Mouse (Mus musculus) liver, embryonic 13.5 days (tissue): ENCODE data around the gene Khsrp. TPM values are rescaled to one million over a fixed set of nuclear protein-coding genes. Genes with fewer than 3 reads are reported as not detected.
A peak's percentile ranks its signal among the peaks of the same experiment; 100 is the strongest.
"Not testable (repeated sequence)": the region's sequence is repeated elsewhere in the genome, so short reads cannot be mapped to it uniquely, and the experiment has no call there.

Experiments used
- ATAC-seq: fragments of 200-750 bp; cut with Nextera tagmentation; 2 replicates; pipeline ENCODE4 v1.8.0; 2017; ENCODE audit warnings: low read depth, mild to moderate bottlenecking, moderate number of reproducible peaks, moderate library complexity
- DNase-seq: peaks from one replicate; pipeline ENCODE4 v3.0.0; 2022
- H3K27ac ChIP-seq: fragments of 300-500 bp; sonication (generic); 2 replicates; pipeline ENCODE4 v1.5.1; 2015; ENCODE audit warnings: moderate library complexity, mild to moderate bottlenecking, inconsistent platforms
- H3K27me3 ChIP-seq: fragments of 300-500 bp; sonication (generic); 2 replicates; pipeline ENCODE4 v1.6.1; 2015; ENCODE audit warnings: mild to moderate bottlenecking, inconsistent platforms
- H3K36me3 ChIP-seq: fragments of 300-500 bp; sonication (generic); 2 replicates; pipeline ENCODE4 v1.6.1; 2015; ENCODE audit warnings: mild to moderate bottlenecking, inconsistent platforms
- H3K4me1 ChIP-seq: fragments of 300-500 bp; sonication (generic); replicated peaks from 2 replicates; pipeline ENCODE4 v1.6.1; 2015; ENCODE audit warnings: inconsistent platforms
- H3K4me2 ChIP-seq: fragments of 300-500 bp; sonication (generic); 2 replicates; pipeline ENCODE4 v1.6.1; 2015; ENCODE audit warnings: inconsistent platforms, mild to moderate bottlenecking, moderate library complexity
- H3K4me3 ChIP-seq: fragments of 300-500 bp; sonication (generic); replicated peaks from 2 replicates; pipeline ENCODE4 v1.5.1; 2015; ENCODE audit warnings: mild to moderate bottlenecking, inconsistent platforms
- H3K9ac ChIP-seq: fragments of 300-500 bp; sonication (generic); 2 replicates; pipeline ENCODE4 v1.6.1; 2015; ENCODE audit warnings: mild to moderate bottlenecking, inconsistent platforms
- H3K9me3 ChIP-seq: fragments of 300-500 bp; sonication (generic); replicated peaks from 2 replicates; pipeline ENCODE4 v1.6.1; 2016; ENCODE audit warnings: inconsistent platforms
- WGBS: fragments of 180-500 bp; shearing (Covaris S2); methylation state at CpG from one replicate; pipeline ENCODE4 v1.1.7; 2015; ENCODE audit not compliant: insufficient replicate concordance; 5-methylcytosine and 5-hydroxymethylcytosine counted together
- polyA plus RNA-seq: library from polyadenylated mRNA; unstranded; fragments of >200 nt; fragmentation: Nextera tagmentation; extraction: Ambion mirVana; gene quantifications from 2 replicates; pipeline ENCODE4 v1.2.1, GENCODE M21; 2015

Khsrp gene
- polyA plus RNA-seq, 1 experiment from 2014 or later = 27.8 TPM

DNA sequence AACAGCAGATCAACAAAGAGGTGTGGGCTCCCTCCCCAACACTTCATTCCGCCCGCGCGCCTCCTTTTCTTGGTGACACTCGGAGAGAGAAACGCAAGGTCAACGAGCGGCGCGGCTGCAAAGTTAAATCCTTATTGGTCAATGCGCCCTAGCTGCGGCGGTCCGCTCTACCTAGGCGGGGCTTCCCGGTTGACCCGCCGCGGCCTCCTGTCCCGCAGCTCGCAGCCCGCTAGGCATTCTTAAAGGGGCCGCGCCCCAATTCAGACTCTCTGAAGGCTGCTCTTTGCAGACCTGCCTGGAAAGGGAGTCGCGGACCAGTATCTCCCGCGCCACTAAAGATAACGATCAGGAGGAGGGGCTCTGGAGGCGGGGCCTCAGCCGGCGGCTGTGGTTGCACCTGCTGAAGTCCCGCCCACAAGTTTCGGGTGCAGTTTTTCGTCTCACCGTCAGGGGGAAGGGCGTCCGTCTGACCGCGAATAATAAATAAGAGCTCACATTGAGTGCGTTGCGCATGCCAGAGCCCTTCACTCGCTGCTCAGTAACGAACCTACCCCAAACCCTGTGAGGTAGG lies 29.0 kb upstream of the Khsrp start:
- ATAC-seq (peak; percentile 79), DNase-seq (peak; percentile 89)
- peak overlapping the region; percentile 69 for H3K4me3 ChIP-seq
- peak overlapping the region; percentile 84 for H3K4me2 ChIP-seq
- peaks cover 41% of the 10 kb centered on the region for H3K4me1 ChIP-seq
- H3K9me3 ChIP-seq = no peaks in the 10 kb centered on the region
- under 1% methylated on average over 44 of the region's 44 CpGs for WGBS
- peaks cover 1% of the 10 kb centered on the region; the same call in 1 of the 2 replicates for H3K36me3 ChIP-seq
- peaks cover 78% of the 10 kb centered on the region for H3K27me3 ChIP-seq
- H3K9ac ChIP-seq = peak overlapping the region; percentile 73
- peak overlapping the region; percentile 58 for H3K27ac ChIP-seq

DNA sequence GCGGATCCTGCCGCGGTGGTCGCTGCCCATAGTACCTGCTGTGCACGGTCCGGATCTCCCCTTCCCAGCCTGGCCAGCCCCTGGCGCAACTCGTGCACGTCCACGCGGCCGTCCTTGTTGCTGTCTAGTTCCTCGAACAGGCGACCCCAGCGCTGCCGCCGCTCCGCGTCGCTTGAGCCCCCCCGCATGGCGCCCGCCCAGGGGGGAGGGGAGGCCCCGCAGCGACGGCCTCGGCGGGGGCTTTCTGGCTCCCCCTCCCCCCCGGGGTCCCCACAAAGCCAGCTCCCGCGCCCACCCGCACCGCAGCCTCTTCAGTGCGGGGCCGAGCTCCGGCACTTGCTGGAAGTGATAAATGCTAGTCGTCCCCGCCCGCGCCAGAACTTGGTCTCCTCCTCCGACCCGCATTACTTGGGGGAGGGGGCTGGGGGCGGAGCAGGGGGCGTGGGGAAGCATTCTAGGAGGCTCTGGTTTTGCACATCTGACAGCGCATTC lies 28.2 kb upstream of the Khsrp start, which contains the start of gene Slc25a23:
TSS of gene Slc25a23 (minus strand) at position 378 of the 492 bp plus-strand sequence.
- Histone ChIP-seq H3K4me3 (peak within 1 kb of the TSS; percentile 69), H3K4me2 (peak within 1 kb of the TSS; percentile 84), H3K9ac (peak within 1 kb of the TSS; percentile 73), H3K4me1 (peaks cover 41% of the 10 kb centered on the region), H3K27ac (peak within 1 kb of the TSS; percentile 58), H3K9me3 (no peaks in the 10 kb centered on the region), H3K27me3 (peaks cover 70% of the 10 kb centered on the region), H3K36me3 (peaks cover 5% of the 10 kb centered on the region; the same call in 1 of the 2 replicates)
- ATAC-seq (peak; percentile 6; the same call in 1 of the 2 replicates), DNase-seq (no peak)
- under 1% methylated on average over 40 of the region's 45 CpGs for WGBS

DNA sequence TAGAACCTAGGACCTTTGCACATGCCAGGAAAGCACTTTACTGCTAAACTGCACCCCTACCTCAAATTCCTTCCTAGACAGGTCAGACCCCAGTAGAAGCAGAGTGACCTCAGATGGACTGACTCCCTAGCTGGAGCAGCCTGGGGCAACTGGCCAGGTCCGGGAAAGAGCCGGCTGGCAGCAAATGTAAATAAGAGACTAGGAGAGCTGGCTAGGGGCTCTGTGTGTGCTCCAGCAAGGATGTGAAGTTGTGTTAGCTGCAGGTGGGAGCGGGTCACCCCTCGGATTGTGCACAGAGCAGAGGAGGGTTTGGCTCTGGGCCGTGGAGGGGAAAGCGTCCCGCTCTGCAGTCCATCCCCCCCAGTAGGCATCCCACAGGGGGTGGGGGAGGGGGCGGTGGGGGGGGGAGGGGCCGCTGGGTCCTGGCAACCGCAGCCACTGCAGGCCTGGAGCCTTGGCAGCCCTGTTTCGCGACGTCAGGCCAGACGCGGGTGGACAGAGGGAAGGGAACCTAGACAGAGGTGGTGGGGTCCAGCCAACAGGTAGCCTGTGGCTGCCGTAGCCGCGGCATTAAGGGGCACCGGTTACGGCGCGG lies 27.7 kb upstream of the Khsrp start, which contains the start of gene Crb3:
TSS of gene Crb3 (plus strand) at position 215 of the 595 bp plus-strand sequence.
- ATAC-seq (no peak; the same call in 1 of the 2 replicates), DNase-seq (no peak)
- H3K27me3 ChIP-seq = peaks cover 65% of the 10 kb centered on the region
- no peaks in the 10 kb centered on the region for H3K9me3 ChIP-seq
- H3K4me2 ChIP-seq = peak within 1 kb of the TSS; percentile 84
- H3K4me1 ChIP-seq = peaks cover 41% of the 10 kb centered on the region
- H3K4me3 ChIP-seq = peak within 1 kb of the TSS; percentile 69
- WGBS = 6% methylated on average over 19 of the region's 22 CpGs
- H3K27ac ChIP-seq = peak within 1 kb of the TSS; percentile 58
- H3K9ac ChIP-seq = peak within 1 kb of the TSS; percentile 73
- peaks cover 5% of the 10 kb centered on the region; the same call in 1 of the 2 replicates for H3K36me3 ChIP-seq

DNA sequence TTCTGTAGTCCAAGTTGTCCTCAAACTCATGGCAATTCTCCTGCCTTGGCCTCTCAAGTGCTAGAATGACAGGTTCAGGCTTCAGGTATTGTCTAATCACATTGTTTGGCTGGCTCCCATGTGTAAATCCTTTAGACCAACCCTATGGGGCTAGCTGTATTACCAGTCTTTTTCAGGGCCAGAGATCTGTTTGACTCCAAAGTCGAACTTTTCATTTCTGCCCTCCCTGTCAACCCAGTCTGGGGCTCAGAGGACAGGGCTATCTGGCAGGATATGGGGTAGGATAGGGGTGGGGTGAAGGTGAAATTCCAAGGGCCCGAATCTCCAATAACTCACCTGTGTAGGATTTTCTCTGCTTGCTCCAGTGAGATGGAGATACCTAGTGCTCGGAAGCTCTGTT lies 24.9 kb upstream of the Khsrp start:
- H3K9ac ChIP-seq = no peak overlapping the region
- DNase-seq (no peak), ATAC-seq (no peak)
- peaks cover 15% of the 10 kb centered on the region; the same call in 1 of the 2 replicates for H3K36me3 ChIP-seq
- peak overlapping the region; percentile 47 for H3K27ac ChIP-seq
- H3K4me3 ChIP-seq = no peak overlapping the region
- no peaks in the 10 kb centered on the region for H3K9me3 ChIP-seq
- no peak overlapping the region for H3K4me2 ChIP-seq
- peaks cover 29% of the 10 kb centered on the region for H3K4me1 ChIP-seq
- WGBS = 63% methylated on average over 3 of the region's 3 CpGs
- H3K27me3 ChIP-seq = peaks cover 39% of the 10 kb centered on the region

DNA sequence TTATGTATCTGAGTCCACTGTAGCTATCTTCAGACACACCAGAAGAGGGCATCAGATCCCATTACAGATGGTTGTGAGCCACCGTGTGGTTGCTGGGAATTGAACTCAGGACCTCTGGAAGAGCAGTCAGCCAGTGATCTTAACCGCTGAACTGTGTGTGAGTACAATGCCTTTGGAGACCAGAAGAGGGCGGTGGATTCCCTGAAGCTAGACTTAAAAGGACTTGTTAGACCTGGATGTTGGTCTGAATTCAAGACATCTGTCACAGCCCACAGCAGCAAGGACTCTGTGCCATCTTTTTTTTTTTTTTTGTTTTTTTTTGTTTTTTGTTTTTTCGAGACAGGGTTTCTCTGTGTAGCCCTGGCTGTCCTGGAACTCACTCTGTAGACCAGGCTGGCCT lies 20.4 kb upstream of the Khsrp start:
- H3K27ac ChIP-seq, H3K4me3 ChIP-seq, H3K27me3 ChIP-seq, H3K4me2 ChIP-seq, H3K9ac ChIP-seq, ATAC-seq, DNase-seq, H3K4me1 ChIP-seq, H3K9me3 ChIP-seq: not testable (repeated sequence)
- H3K36me3 ChIP-seq = peaks cover 15% of the 10 kb centered on the region; the same call in 1 of the 2 replicates
- WGBS = 48% methylated on average over 4 of the region's 4 CpGs

DNA sequence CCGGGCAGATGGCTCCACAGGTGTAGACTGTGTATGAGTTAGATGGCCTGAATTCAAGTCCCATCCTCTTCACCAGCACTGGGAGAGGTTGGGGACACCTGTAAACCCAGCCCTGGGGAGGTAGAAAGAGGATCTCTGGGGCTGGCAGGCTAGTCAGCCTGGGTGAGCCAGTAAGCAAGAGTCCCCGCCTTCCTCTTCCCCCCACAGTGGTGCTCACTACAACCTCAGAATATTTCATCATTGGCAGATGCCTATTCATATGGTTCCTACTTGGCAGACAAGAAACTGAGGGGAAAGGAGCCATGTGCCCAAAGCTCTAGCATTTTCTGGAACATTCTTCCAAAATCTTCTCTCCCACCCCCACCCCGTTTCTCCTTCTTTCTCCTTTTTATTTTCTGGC lies 17.5 kb upstream of the Khsrp start:
- no peak overlapping the region for H3K4me2 ChIP-seq
- no peak for DNase-seq
- no peak overlapping the region for H3K4me3 ChIP-seq
- no peak overlapping the region for H3K27ac ChIP-seq
- 68% methylated on average over 3 of the region's 3 CpGs for WGBS
- no peaks in the 10 kb centered on the region for H3K27me3 ChIP-seq
- no peaks in the 10 kb centered on the region for H3K9me3 ChIP-seq
- H3K36me3 ChIP-seq = peaks cover 10% of the 10 kb centered on the region; the same call in 1 of the 2 replicates
- H3K9ac ChIP-seq = no peak overlapping the region
- no peak for ATAC-seq
- H3K4me1 ChIP-seq = no peaks in the 10 kb centered on the region

DNA sequence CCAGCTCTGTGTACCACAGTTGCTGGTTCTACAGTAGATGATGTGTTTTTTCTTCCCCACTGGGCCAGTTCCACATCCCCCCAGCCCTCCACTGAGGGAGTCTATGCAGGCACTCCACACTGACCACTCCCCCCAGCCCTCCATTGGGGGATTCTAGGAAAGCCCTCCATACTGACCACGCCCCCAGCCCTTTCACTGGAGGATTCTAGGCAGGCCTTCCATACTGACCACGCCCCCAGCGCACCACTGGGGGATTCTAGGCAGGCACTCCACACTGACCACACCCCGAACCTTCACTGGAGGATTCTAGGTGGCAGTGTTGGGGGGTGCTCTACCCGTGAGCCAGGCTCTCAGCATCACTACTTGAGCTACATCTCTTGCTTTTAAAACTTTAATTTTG lies 16.1 kb upstream of the Khsrp start:
- Histone ChIP-seq H3K4me3 (no peak overlapping the region), H3K4me2 (no peak overlapping the region), H3K9me3 (no peaks in the 10 kb centered on the region), H3K9ac (no peak overlapping the region), H3K36me3 (peaks cover 4% of the 10 kb centered on the region; the same call in 1 of the 2 replicates), H3K27ac (no peak overlapping the region), H3K27me3 (no peaks in the 10 kb centered on the region), H3K4me1 (no peaks in the 10 kb centered on the region)
- 43% methylated on average over 5 of the region's 5 CpGs for WGBS
- ATAC-seq (peak; percentile 56), DNase-seq (no peak)

DNA sequence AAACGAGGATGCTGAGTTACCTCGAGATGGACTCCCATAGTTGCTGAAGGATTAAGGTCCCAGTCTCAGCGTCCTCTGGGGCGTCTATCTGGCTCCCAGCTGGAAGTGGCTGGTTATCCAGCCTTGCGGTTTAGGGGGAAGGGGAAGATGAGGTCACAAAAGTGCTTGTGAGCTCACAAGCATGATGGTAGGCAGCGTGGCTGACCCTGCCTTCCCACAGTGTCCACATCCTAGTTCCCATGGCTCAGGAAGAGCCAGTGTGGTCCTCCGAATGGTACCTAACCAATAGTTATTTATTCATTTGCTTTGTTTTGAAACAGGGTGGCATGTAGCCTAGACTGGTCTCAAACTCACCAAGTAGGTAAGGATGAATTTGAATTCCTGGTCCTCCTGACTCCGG lies 10.2 kb upstream of the Khsrp start, which contains the start of gene Slc25a41:
TSS of gene Slc25a41 (minus strand) at position 101 of the 400 bp plus-strand sequence.
- no peak within 1 kb of the TSS for H3K27ac ChIP-seq
- 0 out of 2 replicates have a peak, but pooled peaks cover 4% of the 10 kb centered on the region for H3K4me1 ChIP-seq
- DNase-seq (no peak), ATAC-seq (no peak)
- H3K4me3 ChIP-seq = no peak within 1 kb of the TSS
- 56% methylated on average over 8 of the region's 8 CpGs for WGBS
- H3K9ac ChIP-seq = no peak within 1 kb of the TSS
- no peaks in the 10 kb centered on the region for H3K9me3 ChIP-seq
- H3K4me2 ChIP-seq = no peak within 1 kb of the TSS
- H3K36me3 ChIP-seq = no peaks in the 10 kb centered on the region
- peaks cover 20% of the 10 kb centered on the region for H3K27me3 ChIP-seq

DNA sequence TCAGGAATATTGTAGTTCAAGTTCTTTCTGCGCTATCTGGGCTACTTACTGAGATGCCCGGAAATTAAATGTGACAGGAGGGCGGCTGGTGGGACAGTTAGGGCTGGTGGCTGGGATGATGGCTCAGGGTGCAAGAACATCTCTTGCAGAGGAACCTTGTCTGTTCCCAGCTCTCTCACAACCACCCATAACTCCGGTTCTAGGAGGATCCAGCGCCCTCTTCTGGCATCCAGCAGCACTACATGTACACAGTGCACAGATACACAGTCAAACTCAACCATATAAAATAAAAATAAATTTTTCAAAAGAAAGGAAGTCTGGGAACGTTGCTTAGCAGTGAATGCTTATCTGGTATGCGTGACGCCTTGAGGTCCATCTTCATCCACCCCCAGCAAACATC lies 7.7 kb upstream of the Khsrp start:
- Histone ChIP-seq H3K9ac (no peak overlapping the region), H3K4me1 (0 out of 2 replicates have a peak, but pooled peaks cover 4% of the 10 kb centered on the region), H3K9me3 (no peaks in the 10 kb centered on the region), H3K4me3 (no peak overlapping the region), H3K4me2 (no peak overlapping the region), H3K27me3 (peaks cover 23% of the 10 kb centered on the region), H3K27ac (no peak overlapping the region), H3K36me3 (no peaks in the 10 kb centered on the region)
- 24% methylated on average over 8 of the region's 8 CpGs for WGBS
- no peak for ATAC-seq
- no peak for DNase-seq

DNA sequence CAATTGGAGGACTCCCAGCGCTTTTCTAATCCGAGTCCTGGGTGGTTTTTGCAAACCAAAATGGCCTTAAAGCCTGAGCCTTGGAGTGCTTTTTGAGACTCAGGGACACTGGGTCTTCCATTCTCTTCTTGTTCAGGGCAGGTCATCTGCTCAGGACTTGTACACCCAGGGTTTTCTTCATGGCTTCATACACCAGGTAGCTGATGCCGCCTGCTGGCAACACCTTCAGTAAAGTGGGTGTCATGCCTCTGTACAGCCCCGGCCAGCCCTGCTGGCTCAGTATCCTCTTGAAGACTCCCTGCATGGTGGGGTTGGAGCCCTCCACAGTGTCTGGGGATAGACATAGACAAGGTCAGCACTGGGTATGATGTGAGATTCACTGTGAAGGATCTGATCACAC lies 1.5 kb upstream of the Khsrp start:
- peak overlapping the region; percentile 65 for H3K4me3 ChIP-seq

DNA sequence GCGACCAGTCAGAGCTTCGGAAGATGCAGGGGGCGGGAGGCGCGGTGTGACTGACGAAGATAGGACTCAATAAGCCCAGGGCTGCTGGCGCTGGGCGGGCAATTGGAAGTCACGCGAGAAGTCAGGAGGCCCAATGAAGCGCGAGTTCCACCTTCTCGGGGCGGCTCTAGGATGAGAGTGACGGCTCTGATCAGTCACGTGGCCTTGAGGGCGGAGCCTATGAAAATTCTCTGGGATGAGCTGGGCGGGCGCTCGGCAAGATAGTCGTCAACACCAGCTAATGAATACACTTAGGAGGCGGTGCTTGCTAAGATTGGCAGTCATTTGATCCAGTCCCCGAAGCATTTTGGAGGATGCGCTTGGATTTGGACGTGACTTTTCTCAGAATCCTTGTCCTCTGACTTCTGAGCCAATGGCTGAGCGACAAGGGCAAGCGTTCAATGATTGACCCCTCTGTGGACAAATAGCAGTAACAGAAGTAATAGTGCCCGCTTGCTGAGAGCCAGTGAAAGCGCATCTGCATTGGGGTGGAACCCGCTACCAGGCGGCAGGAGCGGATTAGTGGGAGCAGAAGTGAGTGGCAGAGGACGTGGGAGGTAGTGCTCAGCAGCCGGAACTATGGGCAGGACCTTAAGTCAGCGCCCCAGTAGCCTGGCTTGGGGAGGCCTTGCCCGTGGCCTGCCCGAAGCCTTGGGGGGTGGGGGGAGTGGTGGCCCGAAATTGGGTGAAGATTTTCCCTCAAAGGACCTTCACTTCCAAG lies 519 bp upstream of the Khsrp start:
- H3K9ac ChIP-seq = peak overlapping the region; percentile 82
- peaks cover 4% of the 10 kb centered on the region; the same call in 1 of the 2 replicates for H3K27me3 ChIP-seq
- DNase-seq = peak; percentile 100
- peaks cover 46% of the 10 kb centered on the region for H3K4me1 ChIP-seq
- WGBS = under 1% methylated on average over 38 of the region's 38 CpGs
- peaks cover 24% of the 10 kb centered on the region for H3K36me3 ChIP-seq
- no peaks in the 10 kb centered on the region for H3K9me3 ChIP-seq
- ATAC-seq = peak; percentile 93
- peak overlapping the region; percentile 99 for H3K4me3 ChIP-seq
- peak overlapping the region; percentile 94 for H3K4me2 ChIP-seq
- H3K27ac ChIP-seq = peak overlapping the region; percentile 89

More for the DNA sequence above, 1.5 kb upstream of the Khsrp start:
- Histone ChIP-seq H3K9ac (peak overlapping the region; percentile 82), H3K4me2 (peak overlapping the region; percentile 94), H3K4me1 (peaks cover 36% of the 10 kb centered on the region), H3K27me3 (peaks cover 4% of the 10 kb centered on the region; the same call in 1 of the 2 replicates), H3K27ac (peak overlapping the region; percentile 89; the same call in 1 of the 2 replicates), H3K36me3 (peaks cover 14% of the 10 kb centered on the region), H3K9me3 (no peaks in the 10 kb centered on the region)
- 70% methylated on average over 4 of the region's 4 CpGs for WGBS
- ATAC-seq = no peak
- no peak for DNase-seq
